Mouse (Mus musculus): ENCODE measurements at regions not wholly inside any gene's neighbourhood (a gene's known extent, or its start where the extent isn't known, plus 50 kb on each side); places are given as distances from the start of the nearest gene placed in this dataset.

- no peak for DNase-seq (ENCODE audit: low spot score)
These were observed 177.5 kb downstream of the Tmem161b start for GRCm38 (mm10) chr13:84399345-84400170.

GRCm38 (mm10) chr13:84401006-84401405, 178.9 kb downstream of the Tmem161b start:
- DNase-seq (ENCODE audit: low spot score) = no peak

- DNase-seq (ENCODE audit: low spot score) = no peak
These were observed 182.6 kb downstream of the Tmem161b start for GRCm38 (mm10) chr13:84404566-84405194.

- DNase-seq (ENCODE audit: low spot score) = no peak
These were observed 212.3 kb downstream of the Tmem161b start for GRCm38 (mm10) chr13:84434444-84434843.

GRCm38 (mm10) chr13:84437586-84438443, 215.7 kb downstream of the Tmem161b start:
- DNase-seq (ENCODE audit: low spot score) = no peak

GRCm38 (mm10) chr13:84438444-84438766, 216.3 kb downstream of the Tmem161b start:
- no peak for DNase-seq (ENCODE audit: low spot score)

- DNase-seq (ENCODE audit: low spot score) = no peak
These were observed 226.4 kb downstream of the Tmem161b start for GRCm38 (mm10) chr13:84448514-84448913.

- DNase-seq (ENCODE audit: low spot score) = no peak
These were observed 227.0 kb downstream of the Tmem161b start for GRCm38 (mm10) chr13:84449001-84449551.
